Mouse (Mus musculus) hindbrain, embryonic 11.5 days (tissue): ENCODE measurements at regions not wholly inside any gene's neighbourhood (a gene's known extent, or its start where the extent isn't known, plus 50 kb on each side); places are given as distances from the start of the nearest gene placed in this dataset.
A peak's percentile ranks its signal among the peaks of the same experiment; 100 is the strongest.

Experiments used
- ATAC-seq: fragments of 200-750 bp; cut with Nextera tagmentation; 2 replicates; pipeline ENCODE4 v1.8.0; 2017; ENCODE audit warnings: mild to moderate bottlenecking, moderate TSS enrichment, moderate library complexity; ENCODE audit not compliant: low FRiP score
- DNase-seq: peaks from one replicate; pipeline ENCODE4 v3.0.0-alpha.2; 2015; ENCODE audit warnings: low spot score
- H3K27ac ChIP-seq: fragments of 300-500 bp; sonication (generic); 2 replicates; pipeline ENCODE4 v1.5.1; 2014; ENCODE audit warnings: mild to moderate bottlenecking, low read depth, low read length
- H3K27me3 ChIP-seq: fragments of 300-500 bp; sonication (generic); 2 replicates; pipeline ENCODE4 v1.6.1; 2014; ENCODE audit warnings: mild to moderate bottlenecking, low read length, moderate library complexity, mixed read lengths; ENCODE audit not compliant: control insufficient read depth, insufficient read depth
- H3K36me3 ChIP-seq: fragments of 300-500 bp; sonication (generic); 2 replicates; pipeline ENCODE4 v1.6.1; 2014; ENCODE audit warnings: mild to moderate bottlenecking, low read length, moderate library complexity, mixed read lengths; ENCODE audit not compliant: control insufficient read depth, insufficient read depth
- H3K4me1 ChIP-seq: fragments of 300-500 bp; sonication (generic); replicated peaks from 2 replicates; pipeline ENCODE4 v1.6.1; 2014; ENCODE audit warnings: low read length, mixed read lengths; ENCODE audit not compliant: control insufficient read depth, insufficient read depth
- H3K4me2 ChIP-seq: fragments of 300-500 bp; sonication (generic); replicated peaks from 2 replicates; pipeline ENCODE4 v1.6.1; 2014; ENCODE audit warnings: mild to moderate bottlenecking, low read depth, low read length
- H3K4me3 ChIP-seq: fragments of 300-500 bp; sonication (generic); 2 replicates; pipeline ENCODE4 v1.5.1; 2014; ENCODE audit warnings: low read depth, low read length
- H3K9ac ChIP-seq: fragments of 300-500 bp; sonication (generic); 2 replicates; pipeline ENCODE4 v1.6.1; 2014; ENCODE audit warnings: low read depth, low read length
- H3K9me3 ChIP-seq: fragments of 300-500 bp; sonication (generic); 2 replicates; pipeline ENCODE4 v1.6.1; 2016; ENCODE audit warnings: low read length; ENCODE audit not compliant: control insufficient read depth
- WGBS: fragments of 180-500 bp; shearing (Covaris S2); extraction: QIAGEN DNeasy Blood & Tissue Kit; methylation state at CpG from one replicate; pipeline ENCODE4 v1.1.7; 2014; 5-methylcytosine and 5-hydroxymethylcytosine counted together

DNA sequence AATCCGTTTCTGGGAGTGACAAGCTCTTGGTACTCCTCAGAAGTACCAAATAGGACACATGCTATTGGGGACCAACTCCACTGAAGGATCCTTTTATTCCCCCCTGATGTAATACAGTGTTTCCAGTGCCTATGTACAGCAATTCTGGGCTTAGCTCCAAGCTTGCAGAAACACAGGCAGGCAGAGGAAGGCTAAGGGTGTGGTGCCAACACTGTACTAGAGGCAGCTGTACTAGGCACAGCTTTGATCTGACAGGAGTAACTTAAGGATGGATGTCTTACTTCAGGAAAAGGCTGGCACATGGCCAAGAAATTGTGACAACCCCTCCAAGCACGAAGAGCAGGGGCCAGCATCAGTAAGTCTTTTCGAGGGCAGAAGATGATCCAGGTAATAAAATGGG, 154.7 kb upstream of the Arid2 start:
- Histone ChIP-seq H3K36me3 (no peaks in the 10 kb centered on the region), H3K9me3 (no peaks in the 10 kb centered on the region), H3K27ac (no peak overlapping the region), H3K4me3 (no peak overlapping the region), H3K4me2 (no peak overlapping the region), H3K4me1 (no peaks in the 10 kb centered on the region), H3K27me3 (no peaks in the 10 kb centered on the region), H3K9ac (no peak overlapping the region)
- ATAC-seq (no peak), DNase-seq (no peak)
- WGBS: 79% methylated on average over 3 of the region's 3 CpGs

DNA sequence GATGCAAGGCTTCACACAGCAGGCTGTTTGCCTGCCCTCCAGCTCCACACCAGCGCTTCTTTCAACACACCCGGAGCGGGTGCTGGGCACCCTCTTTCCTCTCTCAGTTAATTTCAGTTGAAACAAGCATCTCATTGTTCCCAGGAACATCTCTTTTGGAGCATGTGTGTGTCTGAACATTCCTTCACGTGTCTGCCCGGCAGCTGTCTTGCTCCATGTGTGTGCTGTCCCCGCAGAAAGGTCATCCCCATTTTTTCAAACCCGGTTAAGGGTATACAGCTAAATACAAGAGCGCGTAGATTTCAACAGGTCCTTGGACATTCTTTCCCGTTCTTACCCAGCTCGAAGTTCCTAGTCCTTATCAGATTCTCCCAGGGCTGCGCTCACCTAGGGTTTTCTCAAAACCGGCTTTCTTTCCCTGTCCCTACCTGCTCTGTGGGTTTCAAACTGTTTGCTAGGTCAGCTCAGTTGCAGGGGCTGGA, 152.0 kb upstream of the Arid2 start:
- ATAC-seq (peak; percentile 27; the same call in 1 of the 2 replicates), DNase-seq (peak; percentile 29)
- Histone ChIP-seq H3K27ac (no peak overlapping the region), H3K36me3 (no peaks in the 10 kb centered on the region), H3K27me3 (no peaks in the 10 kb centered on the region), H3K9ac (no peak overlapping the region), H3K9me3 (no peaks in the 10 kb centered on the region), H3K4me1 (no peaks in the 10 kb centered on the region), H3K4me2 (no peak overlapping the region), H3K4me3 (no peak overlapping the region)
- WGBS: 13% methylated on average over 13 of the region's 13 CpGs

DNA sequence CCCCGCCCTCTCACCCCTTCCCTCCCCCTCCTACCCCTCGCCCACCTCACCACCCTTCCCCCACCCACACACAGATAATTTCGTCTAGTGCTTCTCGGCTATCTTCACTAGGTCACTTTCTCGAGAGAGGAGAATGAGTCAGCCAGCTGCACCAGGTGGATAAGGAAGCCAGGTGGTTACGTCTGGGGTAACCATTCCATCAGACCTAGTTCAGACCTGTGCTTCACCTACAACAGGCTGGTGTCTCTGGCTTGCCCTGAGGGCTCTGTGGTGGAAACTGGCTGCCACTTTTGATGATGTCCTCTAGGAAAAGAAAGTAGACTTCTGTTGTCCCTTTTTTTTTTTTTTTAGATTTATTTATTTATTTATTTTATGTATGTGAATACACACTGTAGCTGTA, 151.5 kb upstream of the Arid2 start:
- H3K4me1 ChIP-seq: no peaks in the 10 kb centered on the region
- no peak overlapping the region for H3K4me3 ChIP-seq
- DNase-seq (no peak), ATAC-seq (no peak)
- H3K9ac ChIP-seq: no peak overlapping the region
- H3K9me3 ChIP-seq: no peaks in the 10 kb centered on the region
- H3K4me2 ChIP-seq: no peak overlapping the region
- H3K27me3 ChIP-seq: no peaks in the 10 kb centered on the region
- H3K36me3 ChIP-seq: no peaks in the 10 kb centered on the region
- WGBS: 31% methylated on average over 6 of the region's 6 CpGs
- no peak overlapping the region for H3K27ac ChIP-seq

DNA sequence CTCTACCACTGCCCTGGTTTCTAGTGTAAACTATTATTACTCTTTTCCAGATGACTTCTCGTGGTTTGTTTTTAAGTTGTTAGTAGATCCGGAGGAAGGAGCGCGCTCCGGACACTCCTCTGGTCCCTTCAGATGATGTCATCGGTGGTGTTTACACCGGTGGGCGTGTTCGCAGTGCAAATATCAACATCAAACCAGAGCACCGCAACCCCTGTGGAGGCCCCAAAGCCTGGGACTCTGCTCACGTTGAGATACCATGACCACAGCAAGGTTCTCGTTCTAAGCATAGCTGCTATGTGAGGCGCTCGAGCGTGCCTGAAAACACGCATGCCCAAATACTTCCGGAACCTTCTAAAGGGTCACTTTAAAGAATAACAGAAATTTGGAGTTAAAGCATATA, 149.8 kb upstream of the Arid2 start:
- Histone ChIP-seq H3K27ac (no peak overlapping the region), H3K4me2 (no peak overlapping the region), H3K9ac (no peak overlapping the region), H3K27me3 (no peaks in the 10 kb centered on the region), H3K36me3 (no peaks in the 10 kb centered on the region), H3K4me3 (no peak overlapping the region), H3K9me3 (no peaks in the 10 kb centered on the region), H3K4me1 (no peaks in the 10 kb centered on the region)
- no peak for ATAC-seq
- 90% methylated on average over 17 of the region's 17 CpGs for WGBS
- no peak for DNase-seq

DNA sequence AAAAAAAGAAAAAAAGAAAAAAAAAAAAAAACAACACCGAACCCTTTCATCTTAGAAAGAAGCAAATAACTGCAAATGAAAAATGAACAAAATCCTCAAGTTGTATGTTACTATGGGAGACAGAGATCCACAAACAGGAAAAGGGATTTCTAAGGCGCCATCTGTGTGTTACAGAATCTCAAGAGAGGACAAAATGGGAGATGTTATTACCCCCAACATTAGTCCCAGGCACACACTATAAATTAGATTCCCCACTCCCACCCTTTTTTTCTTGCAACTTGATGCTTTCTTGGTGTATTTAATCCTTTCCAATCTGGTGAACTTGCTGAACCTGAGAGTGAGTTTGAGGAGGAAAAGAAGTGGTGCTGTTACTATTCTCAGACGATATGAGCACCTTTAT, 149.4 kb upstream of the Arid2 start:
- 87% methylated on average over 3 of the region's 3 CpGs for WGBS

DNA sequence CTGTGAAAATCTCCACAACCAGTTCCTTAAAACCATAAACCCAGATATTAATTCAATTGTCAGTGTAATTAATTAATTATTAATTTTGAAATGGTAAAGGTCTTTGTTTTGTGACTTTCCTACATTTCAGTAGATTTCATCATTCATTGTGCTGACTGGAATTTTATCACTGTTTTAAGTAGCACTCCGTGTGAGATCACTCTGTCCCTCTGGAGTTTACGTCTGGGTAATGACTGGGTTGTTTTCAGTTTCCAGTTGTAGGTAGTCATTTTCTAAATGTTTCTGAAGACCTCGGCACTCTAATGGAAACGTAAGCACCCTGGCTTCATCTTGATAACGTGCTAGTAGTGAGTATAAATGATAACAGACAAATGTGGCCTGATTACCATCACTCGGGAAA, 133.8 kb upstream of the Arid2 start:
- no peaks in the 10 kb centered on the region for H3K4me1 ChIP-seq
- WGBS: 83% methylated on average over 6 of the region's 6 CpGs

More for the DNA sequence above, 149.4 kb upstream of the Arid2 start:
- no peak overlapping the region for H3K27ac ChIP-seq
- H3K27me3 ChIP-seq: no peaks in the 10 kb centered on the region
- no peak overlapping the region for H3K4me3 ChIP-seq
- no peak for ATAC-seq
- H3K9ac ChIP-seq: no peak overlapping the region
- no peak for DNase-seq
- no peak overlapping the region for H3K4me2 ChIP-seq
- H3K4me1 ChIP-seq: no peaks in the 10 kb centered on the region
- H3K9me3 ChIP-seq: no peaks in the 10 kb centered on the region
- no peaks in the 10 kb centered on the region for H3K36me3 ChIP-seq

DNA sequence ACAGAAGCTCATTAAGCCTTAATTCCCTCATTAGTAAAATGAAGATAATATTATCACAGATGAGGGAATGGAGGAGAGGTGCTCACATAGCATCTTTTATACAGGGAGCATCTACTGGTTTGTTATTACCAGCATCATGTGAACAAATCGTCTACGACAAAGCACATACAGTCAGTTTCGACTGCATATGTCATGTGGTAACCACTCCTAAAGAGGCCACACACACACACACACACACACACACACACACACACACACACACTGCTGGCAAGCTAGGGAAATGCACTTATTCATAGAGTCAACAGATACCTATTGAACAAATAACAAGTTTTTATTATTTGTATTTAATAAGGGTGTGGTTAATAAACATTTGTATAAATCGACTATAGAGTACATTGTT, 129.0 kb upstream of the Arid2 start:
- Histone ChIP-seq H3K27ac (no peak overlapping the region), H3K4me3 (no peak overlapping the region), H3K27me3 (no peaks in the 10 kb centered on the region), H3K36me3 (no peaks in the 10 kb centered on the region), H3K9ac (no peak overlapping the region), H3K4me1 (no peaks in the 10 kb centered on the region), H3K4me2 (no peak overlapping the region), H3K9me3 (no peaks in the 10 kb centered on the region)
- ATAC-seq: no peak
- 93% methylated on average over 4 of the region's 4 CpGs for WGBS
- DNase-seq: no peak

More for the DNA sequence above, 133.8 kb upstream of the Arid2 start:
- Histone ChIP-seq H3K27ac (no peak overlapping the region), H3K27me3 (no peaks in the 10 kb centered on the region), H3K4me2 (no peak overlapping the region), H3K36me3 (no peaks in the 10 kb centered on the region), H3K9me3 (no peaks in the 10 kb centered on the region), H3K4me3 (no peak overlapping the region), H3K9ac (no peak overlapping the region)
- DNase-seq (no peak), ATAC-seq (no peak)

DNA sequence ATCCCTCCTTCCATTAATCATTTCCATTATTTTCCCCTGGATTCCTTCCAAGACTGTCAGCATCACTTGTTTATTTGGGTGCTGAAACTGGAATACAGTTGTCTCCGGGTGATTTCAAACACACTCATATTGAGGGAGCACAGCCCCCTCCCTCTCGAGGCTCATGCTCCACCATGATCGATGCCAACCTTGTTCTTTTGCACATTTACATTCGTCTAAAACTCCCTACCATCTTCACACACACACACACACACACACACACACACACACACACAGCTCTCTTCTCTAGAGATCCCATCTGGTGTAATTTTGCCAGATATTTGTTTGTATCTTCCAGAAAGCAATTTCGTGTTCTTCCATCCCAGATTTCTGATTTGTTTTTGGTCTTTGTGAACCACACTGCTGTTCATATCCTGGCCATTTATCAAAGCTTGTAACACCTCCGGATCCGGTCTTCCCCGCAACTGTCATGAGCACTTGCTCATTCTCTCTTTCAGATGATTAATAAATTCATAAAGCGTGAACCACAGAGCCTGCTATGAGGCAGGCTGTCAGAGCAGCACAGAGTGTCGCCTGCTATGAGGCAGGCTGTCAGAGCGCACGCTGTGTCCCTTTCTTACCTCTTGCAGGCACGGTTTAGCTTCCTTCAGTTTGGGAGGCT, 122.4 kb upstream of the Arid2 start:
- no peak for ATAC-seq
- no peaks in the 10 kb centered on the region for H3K27me3 ChIP-seq

DNA sequence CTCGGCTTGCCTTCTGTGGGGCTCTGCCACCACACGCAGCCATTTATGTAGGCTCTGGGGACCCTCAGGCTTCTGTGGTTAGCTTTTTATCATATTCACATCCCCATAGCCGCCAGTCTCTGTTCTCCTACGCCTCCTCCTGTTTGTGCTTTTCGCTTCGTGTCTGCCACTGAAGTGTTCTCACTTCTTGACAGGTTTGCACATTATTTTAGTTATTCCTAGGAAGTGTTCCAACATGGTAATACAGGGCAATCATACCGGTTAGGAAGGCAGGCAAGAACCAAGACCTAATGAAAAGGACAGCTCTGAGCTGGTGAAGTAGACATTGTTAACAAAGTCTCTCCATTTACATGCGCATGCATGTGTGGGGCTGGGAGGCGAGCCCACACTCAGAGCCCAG, 120.1 kb upstream of the Arid2 start:
- Histone ChIP-seq H3K4me1 (no peaks in the 10 kb centered on the region; the same call in none of the 2 replicates), H3K4me2 (no peak overlapping the region), H3K9ac (no peak overlapping the region), H3K4me3 (no peak overlapping the region), H3K9me3 (no peaks in the 10 kb centered on the region), H3K27ac (no peak overlapping the region), H3K36me3 (no peaks in the 10 kb centered on the region), H3K27me3 (no peaks in the 10 kb centered on the region)
- 83% methylated on average over 9 of the region's 9 CpGs for WGBS
- ATAC-seq (no peak), DNase-seq (no peak)

More for the DNA sequence above, 122.4 kb upstream of the Arid2 start:
- no peak overlapping the region for H3K4me2 ChIP-seq
- peak; percentile 19 for DNase-seq
- WGBS: 70% methylated on average over 13 of the region's 13 CpGs
- H3K36me3 ChIP-seq: no peaks in the 10 kb centered on the region
- H3K4me1 ChIP-seq: no peaks in the 10 kb centered on the region; the same call in 1 of the 2 replicates
- no peaks in the 10 kb centered on the region for H3K9me3 ChIP-seq
- 0 out of 2 replicates have a peak overlapping the region, but pooled peaks have one; percentile 4 for H3K27ac ChIP-seq
- H3K4me3 ChIP-seq: no peak overlapping the region
- no peak overlapping the region for H3K9ac ChIP-seq
